Mouse (Mus musculus) layer of hippocampus, adult 18-20 months (tissue): ENCODE results near the gene Kdm4a. TPM values are rescaled to one million over a fixed set of nuclear protein-coding genes. Genes with fewer than 3 reads are reported as not detected.

Source experiments
- DNase-seq, 2 experiments: peaks; one replicate each; pipeline ENCODE4 v3.0.0; 2022; ENCODE audit warnings: low spot score in 2 of 2
- microRNA-seq, 2 experiments: library from miRNA; unstranded; fragments of <30 nt; microRNA quantifications; one replicate each; pipeline ENCODE4 v1.2.0; 2021
- total RNA-seq, 2 experiments: library from RNA; stranded (reverse); gene quantifications; 2 replicates each; pipeline ENCODE4 v1.2.3; 2021

The Kdm4a gene
- total RNA-seq, 2 experiments from 2014 or later, result 42.5 to 44.2 TPM

DNA sequence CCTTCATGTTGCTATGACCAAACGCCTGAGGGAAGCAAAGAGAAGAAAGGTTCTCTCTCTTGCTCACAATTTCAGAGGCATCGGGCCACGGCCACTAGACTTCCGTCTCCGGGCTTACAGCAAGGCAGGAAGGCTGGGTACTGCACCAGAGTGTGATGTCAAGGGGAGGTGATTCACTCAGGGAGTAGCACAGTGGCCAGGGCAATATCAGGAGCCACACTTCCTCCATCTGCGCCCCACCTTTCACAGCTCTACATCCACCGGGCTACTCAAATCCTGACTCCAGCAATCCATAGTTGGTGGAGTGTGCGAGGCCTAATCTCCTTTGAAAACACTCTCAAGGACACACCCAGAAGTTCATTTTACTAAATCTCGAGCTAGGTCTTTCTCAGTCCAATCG is 62.3 kb downstream of the Kdm4a start:
- DNase-seq, result no peak

DNA sequence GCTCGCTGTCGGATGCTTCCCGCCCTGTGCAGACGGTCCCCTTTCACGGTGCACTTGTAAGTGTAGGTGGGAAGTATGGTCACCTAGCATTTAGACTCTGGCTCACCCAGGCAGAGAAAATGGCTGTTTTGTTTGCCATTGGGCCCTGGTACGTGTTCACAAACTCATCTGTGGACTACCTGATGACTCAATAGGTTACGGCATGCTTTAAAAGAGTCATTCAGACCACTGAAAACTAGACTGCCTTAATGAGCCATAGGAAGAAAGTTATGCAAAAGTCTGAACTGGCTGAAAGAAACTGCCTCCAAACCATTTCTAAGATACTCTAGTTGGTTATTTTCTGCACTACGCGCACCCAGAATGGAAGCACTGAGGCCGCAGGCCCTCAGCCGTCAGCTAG is 63.7 kb downstream of the Kdm4a start:
- DNase-seq, result no peak

DNA sequence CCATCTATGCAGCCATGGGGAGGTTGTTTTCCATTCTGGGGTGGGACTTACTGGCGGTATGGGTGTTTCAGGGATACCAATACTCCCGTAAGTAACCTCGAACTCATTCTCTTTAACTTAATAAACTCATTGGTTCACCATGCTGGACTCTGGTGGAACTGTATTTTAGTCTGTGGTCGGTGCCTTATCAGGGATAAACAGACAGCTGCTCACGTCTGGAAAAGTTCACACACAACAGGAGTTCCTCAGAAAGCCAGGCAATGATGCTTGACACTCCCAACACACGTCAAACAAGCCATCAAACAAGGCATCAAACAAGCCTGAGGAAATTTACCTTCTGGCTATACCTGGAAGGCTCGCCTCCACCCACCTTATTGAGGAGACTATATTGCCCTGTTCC is 64.7 kb downstream of the Kdm4a start:
- DNase-seq, result no peak

DNA sequence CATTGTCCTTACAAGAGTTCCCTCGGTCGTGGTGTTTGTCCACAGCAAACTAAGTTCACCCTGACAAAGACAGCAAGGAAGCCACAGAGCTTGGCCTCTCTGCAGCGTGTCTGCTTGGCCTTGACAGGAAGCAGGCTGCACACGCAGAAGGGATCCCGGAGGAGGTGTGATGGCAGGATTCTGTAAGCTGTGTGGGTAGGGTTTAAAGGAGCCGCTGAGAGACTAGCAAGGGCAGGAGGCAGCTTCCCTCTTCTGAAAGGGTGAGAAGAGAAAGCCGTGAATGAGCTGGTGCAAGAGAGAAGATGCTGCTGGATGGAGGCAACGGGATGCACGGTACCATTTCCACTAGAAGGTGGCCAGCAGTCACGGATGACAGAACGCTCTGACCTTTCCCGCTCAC is 67.2 kb downstream of the Kdm4a start:
- DNase-seq, result no peak

DNA sequence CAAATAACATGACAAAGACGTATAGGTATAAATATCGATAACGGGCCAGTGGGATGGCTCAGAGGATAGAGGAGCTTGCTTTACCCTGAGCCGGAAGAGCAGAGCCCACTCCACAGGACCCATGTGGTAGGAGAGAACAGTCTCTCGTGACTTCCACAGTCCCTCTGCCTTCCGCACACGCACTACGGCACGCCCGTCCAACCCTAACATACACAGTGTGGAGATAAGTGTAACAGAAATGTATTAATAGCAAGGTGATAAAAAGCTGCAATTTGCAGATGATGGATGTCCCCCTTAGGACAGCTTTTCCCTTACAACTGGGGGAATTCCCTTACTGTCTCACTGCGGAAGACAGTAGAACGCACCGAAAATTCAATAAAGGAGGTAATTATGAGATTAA is 70.2 kb downstream of the Kdm4a start:
- no peak for DNase-seq

DNA sequence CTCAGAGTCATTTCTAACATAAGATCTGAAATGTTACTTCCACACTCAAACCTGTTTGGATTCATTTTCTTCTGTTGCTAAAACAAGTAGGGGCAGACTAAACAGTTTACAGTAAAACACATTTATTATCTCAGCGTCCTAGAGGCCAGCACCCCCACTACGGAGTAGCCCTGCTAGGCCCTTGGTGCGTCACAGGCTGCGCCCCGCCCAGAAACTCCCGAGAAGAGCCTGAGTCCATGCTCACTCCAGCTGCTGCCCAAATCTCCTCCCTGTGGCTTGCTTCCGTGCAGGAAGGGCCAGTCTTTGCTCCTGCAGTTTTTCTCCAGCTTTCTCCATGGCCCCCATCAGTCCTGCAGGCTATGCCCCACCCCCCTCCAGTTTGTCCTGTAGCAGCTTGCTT is 71.1 kb downstream of the Kdm4a start:
- DNase-seq, result no peak

DNA sequence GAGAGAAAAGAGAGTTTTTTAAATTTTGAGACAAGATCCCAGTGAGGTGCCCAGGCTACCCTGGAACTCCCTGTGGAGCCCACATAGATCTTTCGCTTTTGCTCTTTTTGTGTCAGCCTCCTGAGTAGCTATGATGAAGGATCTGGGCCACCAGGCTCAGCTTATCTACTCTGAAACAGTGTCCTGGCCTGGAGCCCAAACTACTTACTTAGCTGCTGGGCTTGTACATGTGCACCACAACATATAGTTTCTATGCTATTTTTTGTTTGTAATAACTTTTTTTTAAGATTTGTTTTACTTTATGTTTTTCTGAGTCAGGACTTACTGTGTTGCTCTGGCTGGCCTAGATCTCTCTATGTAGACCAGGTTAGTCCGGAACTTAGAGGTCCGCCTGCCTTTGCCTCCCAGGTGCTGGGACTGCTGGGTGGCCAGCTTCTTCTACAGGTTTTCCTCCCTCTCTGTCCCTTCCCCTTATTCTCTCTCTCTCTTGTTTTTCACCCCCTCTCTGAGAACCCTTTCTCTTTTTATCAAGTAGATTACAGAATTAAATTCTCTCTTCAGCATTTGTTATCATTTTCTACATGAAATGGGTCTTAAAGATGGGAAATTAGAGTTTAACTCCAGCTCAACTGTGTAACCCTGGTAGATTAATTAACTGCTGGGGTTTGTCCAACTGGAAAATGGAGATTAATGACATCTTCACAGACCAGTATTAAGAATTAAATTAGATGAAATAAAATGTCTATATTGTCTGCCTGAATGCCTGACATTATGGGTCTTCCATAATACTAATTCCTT is 74.4 kb downstream of the Kdm4a start:
- DNase-seq, result no peak

DNA sequence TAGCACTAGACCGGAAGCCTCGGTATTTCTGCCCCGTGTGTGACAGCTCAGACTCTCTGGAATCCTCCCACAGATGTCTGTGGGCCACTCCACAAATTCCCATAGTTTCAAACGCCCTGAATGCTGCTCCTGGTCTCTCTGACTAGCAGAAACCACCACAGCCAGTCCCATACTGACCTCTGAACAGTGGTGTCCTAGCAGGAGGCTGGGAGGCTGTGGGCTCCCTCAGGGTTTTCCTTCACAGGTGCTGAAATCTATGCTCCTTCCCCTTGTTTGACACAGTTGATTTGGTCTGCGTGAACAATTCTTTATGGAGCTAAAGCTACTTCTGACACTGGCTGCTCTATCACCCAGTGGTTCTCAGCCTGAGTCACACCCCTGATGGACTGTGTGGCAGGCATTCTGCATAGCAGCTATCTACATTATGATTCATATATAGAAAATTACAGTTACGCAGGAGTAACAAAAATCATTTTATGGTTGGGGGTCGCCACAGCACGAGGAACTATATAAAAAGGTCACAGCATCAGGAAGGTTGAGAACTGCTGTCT is 76.5 kb downstream of the Kdm4a start:
- no peak for DNase-seq

DNA sequence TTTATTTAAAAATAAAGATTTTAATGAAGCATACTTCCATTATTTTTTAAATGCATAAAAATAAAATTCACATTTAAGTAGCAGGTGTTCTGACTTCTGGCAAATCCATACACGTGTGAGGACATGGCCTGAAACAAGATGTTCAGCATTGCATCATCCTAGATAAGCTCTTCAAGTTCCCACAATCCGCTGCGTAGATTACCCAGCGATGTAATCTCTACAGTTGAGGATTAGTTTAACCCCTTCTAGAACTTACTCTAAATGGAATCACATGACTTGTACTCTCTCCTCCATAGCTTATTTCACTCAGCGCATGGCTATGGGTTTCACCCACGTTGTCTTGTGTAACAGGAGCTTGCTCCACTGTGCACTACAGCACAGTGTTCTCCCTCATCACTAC is 78.3 kb downstream of the Kdm4a start:
- no peak for DNase-seq

DNA sequence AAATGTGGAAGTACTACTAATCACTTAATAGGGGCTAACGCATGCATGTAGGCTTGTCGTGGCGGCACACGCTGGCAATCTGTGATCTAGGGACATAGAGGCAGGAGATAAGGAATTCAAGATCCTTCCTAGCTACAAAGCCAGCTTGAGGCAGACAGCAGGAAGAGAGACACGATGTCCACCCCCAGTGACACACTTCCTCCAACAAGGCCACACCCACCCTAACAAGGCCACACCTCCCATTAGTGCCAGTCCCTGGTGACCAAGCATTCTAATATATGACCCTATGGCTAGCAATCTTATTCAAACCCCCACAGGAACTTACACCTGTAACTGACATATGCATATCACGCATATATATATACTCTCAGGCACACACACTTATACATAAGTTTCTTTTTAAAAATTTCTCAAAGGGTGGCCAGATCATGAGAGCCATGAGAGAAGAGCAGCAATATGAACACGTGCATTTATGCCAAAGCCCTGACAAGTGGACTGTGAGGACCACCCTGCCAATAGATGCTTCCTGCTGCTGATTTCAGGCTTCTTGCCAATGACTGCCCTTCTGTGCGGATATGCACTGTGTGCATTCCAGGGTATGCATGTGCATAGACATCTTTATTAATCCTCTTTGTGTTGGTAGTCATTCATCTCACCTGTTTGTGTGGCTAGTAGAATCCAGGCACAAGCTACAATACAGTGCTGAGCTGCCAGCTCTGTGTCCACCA is 80.0 kb downstream of the Kdm4a start:
- DNase-seq, result no peak

DNA sequence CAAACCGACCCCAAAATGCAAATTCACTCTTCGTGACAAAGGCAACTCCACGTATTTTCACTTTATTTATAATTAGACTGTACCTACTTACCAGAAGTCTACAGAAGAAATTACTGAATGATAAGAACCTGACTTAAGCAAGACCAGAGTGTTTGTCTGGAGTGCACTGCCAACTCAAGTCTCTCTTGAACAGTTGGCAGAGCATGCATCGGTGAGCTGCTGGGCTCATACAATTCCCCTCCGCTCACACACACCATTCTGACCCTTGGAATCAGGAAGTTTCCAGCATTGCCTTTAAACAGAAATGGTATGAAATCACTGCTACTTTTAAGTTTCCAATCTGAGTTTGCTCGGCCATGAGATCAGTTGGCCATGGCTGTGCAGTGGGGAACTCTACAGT is 81.3 kb downstream of the Kdm4a start:
- no peak for DNase-seq

DNA sequence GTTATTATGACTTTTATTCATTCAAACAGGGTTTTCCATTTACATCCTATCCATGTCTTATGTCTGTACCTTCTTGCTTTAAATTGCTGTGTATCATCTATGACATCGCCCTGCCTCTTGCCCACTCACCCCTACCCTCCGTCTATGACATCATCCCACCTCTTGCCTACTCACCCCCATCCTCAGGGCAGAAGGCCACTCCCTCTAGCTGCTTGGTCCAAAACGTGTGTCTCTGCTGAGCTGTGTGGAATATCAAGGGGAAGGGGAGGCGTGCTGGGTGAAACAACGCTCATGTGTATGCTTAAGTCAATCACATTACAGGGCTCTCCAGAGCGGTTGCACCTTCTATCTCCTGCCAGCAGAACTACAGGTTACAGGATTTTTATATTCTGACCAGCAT is 83.8 kb downstream of the Kdm4a start:
- DNase-seq, result no peak

DNA sequence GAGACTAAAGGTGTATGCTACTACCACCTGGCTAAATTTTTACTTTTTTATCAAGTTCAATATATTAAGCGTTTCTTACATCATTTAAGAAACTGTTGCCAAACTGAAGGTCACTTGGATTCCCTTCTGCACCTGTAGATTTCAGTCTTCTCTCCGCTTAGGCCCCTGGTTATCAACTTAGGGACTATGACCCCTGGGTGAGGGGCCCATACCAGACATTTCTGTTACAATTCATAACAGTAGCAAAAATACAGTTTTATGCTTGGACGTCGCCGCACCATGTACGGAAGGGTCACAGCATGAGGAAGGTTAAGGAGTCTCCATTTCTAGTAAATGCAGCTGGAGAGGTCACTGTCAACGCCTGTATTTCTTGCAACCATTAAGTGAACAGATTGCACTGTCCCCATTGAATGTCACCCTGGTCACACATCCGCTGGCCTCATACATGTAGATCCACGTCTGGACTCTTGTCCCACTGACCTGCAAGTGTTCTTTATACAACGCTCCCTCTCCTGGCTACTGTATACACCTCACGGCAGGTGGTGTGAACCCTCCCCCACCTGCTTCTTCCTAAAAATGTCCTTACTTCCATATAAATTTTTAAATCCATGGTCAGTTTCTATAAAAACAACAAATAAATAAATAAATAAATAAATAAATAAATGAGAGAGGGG is 86.9 kb downstream of the Kdm4a start:
- DNase-seq, result no peak

DNA sequence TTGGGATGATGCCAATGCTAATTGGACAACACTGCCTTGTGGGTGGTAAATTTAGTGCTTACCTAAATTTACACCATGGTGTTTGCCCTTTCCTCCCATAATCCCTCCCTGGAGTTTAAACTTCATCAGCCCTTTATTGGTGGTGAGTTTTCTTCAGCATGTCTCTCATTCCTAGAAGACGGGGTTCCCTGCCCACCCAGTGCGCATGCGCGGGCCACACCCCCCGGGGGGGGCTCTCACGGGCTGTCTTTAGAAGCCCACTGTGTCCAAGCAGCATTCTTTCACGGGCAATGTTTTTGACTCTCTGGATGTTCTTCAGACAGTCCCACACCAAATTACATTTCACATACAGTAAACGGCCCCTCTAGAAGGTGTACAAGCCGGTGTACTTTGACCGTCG is 89.4 kb downstream of the Kdm4a start:
- no peak for DNase-seq

DNA sequence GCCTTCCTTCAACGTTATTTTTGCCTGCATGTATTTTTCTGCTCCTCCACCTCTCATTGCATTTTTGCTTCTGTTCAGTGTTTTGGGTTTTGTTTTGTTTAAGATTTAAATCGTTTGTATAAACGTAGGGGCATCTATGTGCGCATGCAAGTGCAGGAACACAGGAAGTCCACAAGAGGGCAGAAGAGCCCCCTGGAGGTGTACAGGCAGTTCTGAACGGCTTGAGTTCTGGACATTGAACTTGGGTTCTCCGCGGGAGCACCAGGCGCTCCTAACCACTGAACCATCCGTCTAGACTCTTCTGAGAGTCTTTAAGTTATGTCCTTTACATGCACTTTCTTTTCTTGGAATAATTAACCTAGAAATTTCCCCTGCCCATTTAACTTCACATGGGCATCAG is 89.9 kb downstream of the Kdm4a start:
- DNase-seq, result peak in 1 of 2 experiments; percentile 57

DNA sequence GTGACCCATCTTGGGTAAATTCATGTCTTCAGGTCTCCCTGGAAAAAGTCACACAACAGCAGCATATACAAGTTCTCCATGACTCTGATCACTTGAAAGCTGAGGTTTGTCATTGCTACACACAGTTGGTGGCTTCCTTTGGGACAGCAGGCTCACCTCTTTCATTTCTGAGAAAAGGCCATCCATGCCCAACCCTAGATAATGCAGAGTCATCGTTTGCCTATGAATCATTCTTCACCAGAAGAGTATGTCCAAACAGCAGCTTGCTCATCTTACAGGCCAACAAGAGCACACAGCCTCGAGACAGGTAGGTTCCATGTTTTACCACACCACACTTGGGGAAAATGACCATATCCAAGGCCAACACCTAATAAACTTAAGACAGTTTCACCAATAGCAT is 91.1 kb downstream of the Kdm4a start:
- no peak for DNase-seq

Small RNA genes within 50 kb of the gene (microRNA-seq; reads per million reads assigned to microRNA genes)
- gene Mir7226, result 0 to 0.25 reads per million in 2 experiments

Other genes with a start within 250 kb of the Kdm4a start
- gene St3gal3, start 45.1 kb downstream of the Kdm4a start, total RNA-seq, result 10 to 100 TPM; 47.1 to 48.7 TPM
- 10 to 100 TPM; 67.6 to 77.5 TPM for gene Ptprf, start 111.4 kb upstream of the Kdm4a start, total RNA-seq
- 10 to 100 TPM; 29.7 to 34.4 TPM for gene Szt2, start 229.2 kb upstream of the Kdm4a start, total RNA-seq
- 10 to 100 TPM; 47.3 to 52.7 TPM for gene Med8, start 229.3 kb upstream of the Kdm4a start, total RNA-seq
- gene Elovl1, start 248.1 kb upstream of the Kdm4a start, total RNA-seq, result 10 to 100 TPM; 18.4 to 19.7 TPM